Mouse (Mus musculus) retina, embryonic 14.5 days (tissue): ENCODE data around the gene Tubgcp2.
A peak's percentile ranks its signal among the peaks of the same experiment; 100 is the strongest.

Experiments used
- DNase-seq: peaks from one replicate; pipeline ENCODE4 v3.0.0-alpha.2; 2015; ENCODE audit warnings: low spot score

The Tubgcp2 gene

DNA sequence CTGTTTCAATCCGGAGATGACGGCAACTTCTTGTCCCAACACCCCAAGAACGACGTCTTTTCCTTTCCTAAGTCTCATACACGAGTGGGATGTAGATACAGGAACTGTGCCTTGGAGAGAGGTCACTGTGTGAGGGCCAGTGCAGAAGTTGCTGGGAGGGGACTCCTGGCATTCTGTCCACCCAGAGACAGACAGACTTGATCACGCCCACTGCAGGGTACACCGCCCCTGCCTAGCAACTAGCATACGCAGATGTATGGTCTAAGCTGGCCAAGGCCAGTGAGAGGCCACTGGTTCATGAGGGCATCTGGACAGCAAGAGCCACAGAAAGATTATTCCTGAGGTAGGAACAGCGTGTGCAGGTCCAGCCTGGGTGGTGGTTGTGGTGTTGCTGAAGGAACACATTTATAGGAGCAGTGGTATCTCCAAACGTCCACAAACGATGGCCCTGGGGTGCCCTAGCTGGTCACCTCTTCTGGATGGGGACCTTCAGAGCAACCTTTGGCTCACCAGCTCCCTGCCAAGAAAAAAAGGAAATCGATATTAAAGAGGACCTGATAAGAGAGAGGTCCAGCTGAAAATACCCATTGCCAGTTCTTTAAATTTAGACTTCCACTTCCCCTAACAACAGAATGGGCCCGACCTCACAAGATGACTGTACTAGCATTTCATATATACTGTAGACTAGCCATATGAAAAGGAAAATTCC is 57.3 kb downstream of the Tubgcp2 start:
- peak; percentile 21 for DNase-seq

GRCm38 (mm10) chr7:139978278-139978892 is 58.1 kb downstream of the Tubgcp2 start, which contains the start of gene 6430531B16Rik:
Gene 6430531B16Rik (minus strand): TSS chr7:139978755.
- DNase-seq: peak; percentile 87

GRCm38 (mm10) chr7:139975471-139975870 is 61.0 kb downstream of the Tubgcp2 start:
- no peak for DNase-seq

- no peak for DNase-seq
Measured at GRCm38 (mm10) chr7:139974307-139974706, 62.2 kb downstream of the Tubgcp2 start.

- DNase-seq: no peak
Measured at GRCm38 (mm10) chr7:139972923-139973331, 63.5 kb downstream of the Tubgcp2 start.

- DNase-seq: no peak
Measured at GRCm38 (mm10) chr7:139971436-139971835, 65.0 kb downstream of the Tubgcp2 start.

DNA sequence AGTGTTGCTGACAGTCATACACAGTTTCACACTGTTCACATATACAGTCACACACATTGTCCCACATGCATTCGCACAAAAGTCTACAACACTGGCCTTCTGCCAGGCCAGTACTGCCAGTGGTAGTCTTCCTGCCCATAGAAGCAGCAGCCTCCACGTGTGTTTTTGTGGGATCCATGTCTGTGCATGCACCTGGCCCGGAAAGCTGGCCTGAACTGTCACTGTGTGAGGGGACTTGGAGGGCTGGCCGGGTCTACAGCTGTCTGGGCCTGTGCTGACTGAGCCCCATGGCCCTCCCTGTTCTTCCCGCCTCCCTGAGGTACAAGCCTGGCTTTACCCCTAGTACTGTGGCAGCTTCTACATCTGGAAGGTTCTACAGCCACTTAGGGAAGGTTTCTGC is 65.5 kb downstream of the Tubgcp2 start:
- DNase-seq: no peak

DNA sequence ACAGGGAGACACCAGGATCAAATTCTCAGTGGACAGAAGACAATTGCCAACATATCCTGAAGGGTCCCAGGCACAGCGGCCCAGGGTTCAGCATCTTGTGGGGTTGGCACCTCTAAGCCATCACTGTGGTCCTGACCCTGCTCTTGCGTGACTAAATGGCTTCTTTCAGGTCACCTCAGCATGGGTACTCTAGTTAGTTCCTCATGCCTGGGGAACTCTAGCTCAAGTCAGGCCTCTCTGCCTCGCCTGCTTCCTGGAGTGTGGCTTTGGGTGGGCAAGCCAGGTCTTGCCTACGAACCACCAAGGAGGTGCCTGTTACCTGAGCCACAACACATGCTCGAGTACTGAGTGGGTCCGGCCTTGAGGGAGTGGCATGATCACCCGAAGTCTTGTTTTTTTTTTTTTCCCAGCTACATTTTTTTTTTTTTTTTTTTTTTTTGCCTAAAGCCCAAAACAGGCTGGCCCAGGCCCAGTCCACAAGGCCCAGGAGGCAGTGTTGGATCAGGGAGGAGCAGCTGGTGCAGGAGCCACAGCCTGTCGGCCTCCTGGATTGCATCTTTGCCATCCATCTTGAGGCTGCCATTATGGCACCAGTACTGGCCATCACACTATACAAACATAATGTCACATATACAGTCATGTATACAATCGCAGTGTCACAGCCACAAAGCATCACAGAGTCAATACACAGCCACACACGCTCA is 66.1 kb downstream of the Tubgcp2 start:
- no peak for DNase-seq

- DNase-seq: peak; percentile 94
Measured at GRCm38 (mm10) chr7:139969348-139970130, 66.9 kb downstream of the Tubgcp2 start.

DNA sequence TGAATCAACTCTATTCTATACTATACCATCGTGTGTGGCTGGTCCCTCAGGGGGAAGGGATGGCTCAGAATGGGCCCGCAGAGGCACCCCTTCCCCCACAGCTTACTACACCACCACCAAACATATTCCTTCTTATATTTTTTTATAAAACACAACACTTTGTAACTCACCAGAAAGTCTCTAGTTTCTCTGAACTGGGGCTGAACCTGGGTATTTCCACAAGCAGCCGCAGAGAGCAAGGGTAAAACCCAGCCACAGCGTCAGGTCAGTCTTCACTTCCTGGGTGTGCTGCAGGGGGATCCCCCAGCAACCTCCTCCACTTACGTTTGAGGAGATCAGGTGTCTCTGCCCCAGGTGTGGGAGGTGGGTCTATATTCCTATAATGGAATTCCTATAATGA is 68.0 kb downstream of the Tubgcp2 start:
- DNase-seq: no peak

DNA sequence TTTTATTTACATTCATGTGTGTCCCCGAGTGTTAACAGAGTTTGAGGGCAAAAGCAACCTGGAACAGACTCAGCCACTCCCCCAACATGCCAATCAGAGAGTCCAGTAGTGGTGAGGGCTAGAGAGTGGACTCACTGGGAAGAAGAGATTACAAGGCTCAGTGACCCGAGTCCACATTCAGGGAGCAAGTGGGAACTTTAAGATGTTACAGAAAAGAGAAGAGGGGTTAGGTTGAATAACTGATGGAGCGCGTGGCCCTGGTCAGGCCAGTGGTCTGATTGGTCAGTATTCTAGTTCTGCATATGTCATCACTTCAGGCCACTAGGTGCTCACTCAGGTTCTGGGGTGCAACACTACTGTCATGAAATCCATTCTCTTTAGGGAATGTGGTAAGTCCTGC is 69.3 kb downstream of the Tubgcp2 start:
- DNase-seq: no peak

GRCm38 (mm10) chr7:139963814-139964213 is 72.7 kb downstream of the Tubgcp2 start:
- DNase-seq: no peak

DNA sequence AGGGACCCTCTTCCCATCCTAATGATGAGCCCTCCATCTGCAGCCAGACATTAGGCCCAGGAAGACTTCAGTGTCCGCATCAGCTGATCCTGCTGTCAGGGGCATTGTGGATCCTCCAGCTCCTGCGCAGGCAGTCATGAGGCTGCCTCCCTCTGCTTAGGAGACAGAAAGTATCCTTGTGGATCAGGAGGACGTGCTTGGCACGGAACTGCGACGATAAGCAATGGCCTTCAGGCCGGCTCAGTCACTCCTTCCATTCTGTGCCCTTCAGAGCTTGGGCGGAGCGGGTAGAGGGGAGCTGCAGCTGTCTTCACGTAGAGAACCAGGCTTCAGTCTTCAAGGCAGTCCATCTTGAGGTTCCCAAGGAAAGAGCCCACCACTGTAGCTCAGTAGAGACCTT is 75.3 kb downstream of the Tubgcp2 start:
- no peak for DNase-seq

- no peak for DNase-seq
Measured at GRCm38 (mm10) chr7:139957958-139958357, 78.5 kb downstream of the Tubgcp2 start.

GRCm38 (mm10) chr7:139957437-139957836 is 79.0 kb downstream of the Tubgcp2 start:
- no peak for DNase-seq

- DNase-seq: no peak
Measured at GRCm38 (mm10) chr7:139956658-139957057, 79.8 kb downstream of the Tubgcp2 start.

DNA sequence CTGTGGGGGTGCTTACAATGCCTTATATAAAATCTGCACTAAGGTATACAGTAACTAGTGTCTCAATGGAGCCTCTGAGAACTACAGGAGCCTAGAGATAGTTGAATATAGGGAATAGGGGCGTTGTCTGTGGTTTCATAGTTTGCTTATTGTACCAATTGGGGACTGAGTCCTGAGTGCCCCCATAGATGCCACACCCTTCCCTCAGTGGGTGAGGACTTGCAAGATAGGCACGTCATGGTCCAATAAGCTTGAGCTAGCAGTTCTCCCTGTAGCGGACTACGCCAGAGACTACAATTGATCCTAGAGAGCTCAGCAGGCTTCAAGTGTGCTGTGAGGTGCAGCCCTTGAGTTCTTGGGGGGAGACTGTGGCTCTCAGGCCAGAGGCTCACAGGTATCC is 81.0 kb downstream of the Tubgcp2 start:
- DNase-seq: no peak

DNA sequence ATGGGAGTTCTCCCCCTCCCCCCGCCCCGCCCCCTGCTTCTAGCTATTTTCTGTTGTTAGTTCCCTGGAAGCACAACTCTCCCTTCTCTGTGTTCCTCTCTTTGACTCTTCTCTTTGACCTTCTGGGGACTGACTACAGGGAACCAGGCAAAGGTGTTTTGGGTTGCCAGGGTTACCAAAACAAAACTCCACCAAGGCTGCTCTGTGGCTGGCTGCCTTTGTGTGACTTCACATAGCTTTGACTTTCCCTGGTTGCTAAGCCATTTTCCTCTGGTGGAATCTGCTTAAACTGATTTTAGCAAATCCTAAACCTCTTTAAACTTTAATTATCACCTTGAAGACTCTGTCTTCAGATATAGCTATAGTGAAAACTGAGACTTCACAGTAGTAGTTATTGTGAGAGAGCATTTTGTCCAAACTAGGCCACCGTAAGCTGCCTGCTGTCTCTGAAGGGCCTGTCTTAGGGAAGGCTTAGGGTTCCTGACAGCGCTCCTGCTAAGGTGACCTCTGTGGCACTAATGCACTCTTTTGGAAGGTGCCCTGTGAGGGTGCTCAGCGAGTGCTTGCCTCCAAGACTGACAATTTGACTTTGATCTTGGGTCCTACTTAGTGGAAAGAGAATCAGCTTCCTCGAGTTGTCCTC is 84.4 kb downstream of the Tubgcp2 start:
- no peak for DNase-seq

GRCm38 (mm10) chr7:139951079-139951478 is 85.4 kb downstream of the Tubgcp2 start:
- no peak for DNase-seq

DNA sequence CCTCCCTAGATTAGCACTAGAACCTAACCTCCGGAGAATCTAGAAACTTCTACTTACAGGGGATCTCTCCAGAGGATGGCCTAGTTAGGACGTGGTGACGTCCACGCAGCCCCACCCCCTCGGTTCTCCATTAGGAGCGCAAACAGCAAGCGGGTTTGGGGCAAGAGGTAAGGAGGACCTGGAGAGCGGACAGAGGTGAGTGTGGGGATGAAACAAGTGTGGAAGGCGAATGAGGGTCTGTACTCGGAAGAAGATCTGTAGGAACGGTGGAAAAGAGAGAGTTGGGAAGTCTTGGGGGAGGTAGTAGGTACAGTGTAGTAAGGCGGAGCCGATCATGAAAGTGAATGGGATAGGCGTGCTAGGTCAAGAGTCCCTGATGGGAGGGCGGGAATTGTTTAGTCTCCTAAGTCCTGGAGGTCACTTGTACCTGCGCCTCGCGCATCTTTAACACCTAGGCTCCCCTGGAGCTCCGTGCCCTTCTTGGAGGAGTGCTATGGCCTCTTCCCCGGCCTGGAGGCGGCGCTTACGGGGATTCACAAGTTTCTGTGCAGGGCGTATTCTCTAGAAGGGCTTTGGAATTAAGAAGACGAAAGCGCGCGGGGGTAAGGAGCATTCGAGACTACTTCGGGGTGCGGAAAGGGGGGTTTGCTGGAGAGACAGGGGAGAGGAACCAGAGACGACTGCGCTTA is 86.0 kb downstream of the Tubgcp2 start:
- peak; percentile 38 for DNase-seq

DNA sequence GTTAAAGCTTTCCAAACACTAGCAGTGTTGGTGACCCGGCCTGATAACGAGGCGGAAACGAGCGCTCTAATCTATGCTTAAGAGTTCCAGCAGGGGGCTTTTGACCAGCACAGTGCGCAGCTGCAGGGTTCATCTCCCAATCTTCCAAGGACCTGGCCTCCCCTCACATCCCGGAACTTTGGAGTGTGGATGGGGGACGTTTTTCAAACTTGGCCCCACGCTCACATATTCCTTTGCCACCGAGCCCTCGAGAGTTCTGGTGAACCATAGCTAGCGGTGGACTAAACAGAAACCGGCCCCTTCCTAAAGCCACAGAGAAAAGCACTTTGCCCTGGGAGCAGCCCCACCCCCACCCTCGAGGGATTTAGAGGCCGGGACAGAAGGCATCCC is 86.6 kb downstream of the Tubgcp2 start:
- DNase-seq: peak; percentile 84
